Comparison of ENCODE assay signal across 8 mouse cellular contexts in genomic region chr13:49372370-49373060, GRCm38 (mm10). TPM values are rescaled to one million over a fixed set of nuclear protein-coding genes. Genes with fewer than 3 reads are reported as not detected.
DNase-seq lines count a peak whose midpoint lies in the region; ATAC-seq lines count a peak whose summit lies in the region.

No protein-coding gene starts in this region.

- no peaks in the 10 kb centered on the region for H3K9me3 ChIP-seq in intestine, embryonic 16.5 days (ENCODE audit: control insufficient read depth, low read length)
- H3K9me3 ChIP-seq in intestine, embryonic 15.5 days, result no peaks in the 10 kb centered on the region

- peak; percentile 32 to 53 for DNase-seq in urinary bladder, postnatal 36 days (ENCODE audit: low spot score in 2 of 2)
- no peak for DNase-seq in urinary bladder, postnatal 25 days (ENCODE audit: low spot score)
- peak; percentile 63 to 67 for DNase-seq in heart, postnatal 14 days
- DNase-seq in spleen, postnatal 4 days (ENCODE audit: low spot score in 2 of 2), result no peak
- no peak for DNase-seq in thymus, postnatal 14 days

- ATAC-seq in intestine, embryonic 16.5 days, result no peak
- no peak for ATAC-seq in intestine, embryonic 15.5 days
- no peak for ATAC-seq in megakaryocyte-erythroid progenitor cell, adult 5-6 weeks (replicated peaks; ENCODE audit: low FRiP score, low TSS enrichment, poor library complexity, severe bottlenecking)

- peak overlapping the region; percentile 47; the same call in 1 of the 2 replicates for H3K27ac ChIP-seq in intestine, embryonic 16.5 days (ENCODE audit: low read length)
- H3K27ac ChIP-seq in intestine, embryonic 15.5 days, result no peak overlapping the region

- H3K36me3 ChIP-seq in intestine, embryonic 16.5 days (ENCODE audit: control insufficient read depth, insufficient read depth, low read length), result peaks cover 8% of the 10 kb centered on the region
- 0 out of 2 replicates have a peak, but pooled peaks cover 12% of the 10 kb centered on the region for H3K36me3 ChIP-seq in intestine, embryonic 15.5 days

- H3K9ac ChIP-seq in intestine, embryonic 16.5 days (ENCODE audit: low read depth, low read length), result peak overlapping the region; percentile 10; the same call in 1 of the 2 replicates
- H3K9ac ChIP-seq in intestine, embryonic 15.5 days, result no peak overlapping the region

- intact Hi-C loops in heart, postnatal 14 days (cut with DNase I), result loop anchor here (10.0 kb wide), 1 partner anchor 158 kb away; the partner anchor contains the start of gene Card19

- peaks cover 26% of the 10 kb centered on the region for H3K4me1 ChIP-seq in intestine, embryonic 16.5 days (ENCODE audit: control insufficient read depth, insufficient read depth, low read length)
- peaks cover 14% of the 10 kb centered on the region for H3K4me1 ChIP-seq in intestine, embryonic 15.5 days (replicated peaks)

- H3K4me2 ChIP-seq in intestine, embryonic 16.5 days (ENCODE audit: low read depth, low read length), result no peak overlapping the region
- H3K4me2 ChIP-seq in intestine, embryonic 15.5 days (replicated peaks), result no peak overlapping the region

- H3K27me3 ChIP-seq in intestine, embryonic 16.5 days (replicated peaks; ENCODE audit: control insufficient read depth, insufficient read depth, low read length), result no peaks in the 10 kb centered on the region
- no peaks in the 10 kb centered on the region for H3K27me3 ChIP-seq in intestine, embryonic 15.5 days (replicated peaks)

- no peak overlapping the region for H3K4me3 ChIP-seq in intestine, embryonic 16.5 days (ENCODE audit: low read length)
- no peak overlapping the region for H3K4me3 ChIP-seq in intestine, embryonic 15.5 days (replicated peaks)

- 87% methylated on average over 9 of the region's 9 CpGs for WGBS in intestine, embryonic 16.5 days
- 87% methylated on average over 9 of the region's 9 CpGs for WGBS in intestine, embryonic 15.5 days

RNA-seq across cellular contexts. Expression of gene Bicd2, which starts 31.1 kb away (rescaled TPM):
- 14.7 and 15.7 TPM in 2 replicates for polyA plus RNA-seq in intestine, embryonic 16.5 days (2015; fragmentation: Nextera tagmentation; extraction: Ambion mirVana)
- 19.1 and 19.5 TPM in 2 replicates for polyA plus RNA-seq in intestine, embryonic 15.5 days (2015; fragmentation: Nextera tagmentation; extraction: Ambion mirVana)
- total RNA-seq in heart, postnatal 14 days (2021), result 10 to 100 TPM; 72.1 to 77.7 TPM
- 14.8 and 16.1 TPM in 2 replicates for total RNA-seq in megakaryocyte-erythroid progenitor cell, adult 5-6 weeks (2014; fragmentation: Nextera tagmentation)
- 18.3 and 26.2 TPM in 2 replicates for total RNA-seq in megakaryocyte-erythroid progenitor cell, adult 5-6 weeks (2017)

RNA-seq across cellular contexts. Expression of gene Ippk, which starts 48.5 kb away (rescaled TPM):
- polyA plus RNA-seq in intestine, embryonic 16.5 days (2015; fragmentation: Nextera tagmentation; extraction: Ambion mirVana), result 18.0 and 19.9 TPM in 2 replicates
- polyA plus RNA-seq in intestine, embryonic 15.5 days (2015; fragmentation: Nextera tagmentation; extraction: Ambion mirVana), result 19.1 and 19.7 TPM in 2 replicates
- total RNA-seq in heart, postnatal 14 days (2021), result 1 to 10 TPM; 7.1 to 7.4 TPM
- 8.9 and 9.8 TPM in 2 replicates for total RNA-seq in megakaryocyte-erythroid progenitor cell, adult 5-6 weeks (2014; fragmentation: Nextera tagmentation)
- 13.0 and 13.2 TPM in 2 replicates for total RNA-seq in megakaryocyte-erythroid progenitor cell, adult 5-6 weeks (2017)

RNA-seq across cellular contexts. Expression of gene Fgd3, which starts 52.4 kb away (rescaled TPM):
- polyA plus RNA-seq in intestine, embryonic 16.5 days (2015; fragmentation: Nextera tagmentation; extraction: Ambion mirVana), result 0.82 and 1.2 TPM in 2 replicates
- 0.94 and 0.95 TPM in 2 replicates for polyA plus RNA-seq in intestine, embryonic 15.5 days (2015; fragmentation: Nextera tagmentation; extraction: Ambion mirVana)
- 1 to 10 TPM in 1 of 2 experiments, under 1 TPM in 1; 0.79 to 1.5 TPM for total RNA-seq in heart, postnatal 14 days (2021)
- 4.5 and 5.0 TPM in 2 replicates for total RNA-seq in megakaryocyte-erythroid progenitor cell, adult 5-6 weeks (2014; fragmentation: Nextera tagmentation)
- total RNA-seq in megakaryocyte-erythroid progenitor cell, adult 5-6 weeks (2017), result 4.6 and 5.2 TPM in 2 replicates

Comparison
In these comparisons a context has a peak if more than half of its experiments do, and no peak if none do; other contexts are left out.
1. DNase-seq: peak in urinary bladder, postnatal 36 days (2 of 2) and heart, postnatal 14 days (2 of 2); none in urinary bladder, postnatal 25 days (single experiment), spleen, postnatal 4 days (0 of 2) and thymus, postnatal 14 days (single experiment).